Mouse (Mus musculus) left cerebral cortex, postnatal 25 days (tissue): ENCODE results near the gene Fads2. TPM values are rescaled to one million over a fixed set of nuclear protein-coding genes. Genes with fewer than 3 reads are reported as not detected.

Source experiments
- DNase-seq, 2 experiments: peaks; one replicate each; pipeline ENCODE4 v3.0.0; 2022; ENCODE audit warnings: low spot score in 2 of 2, mixed read lengths in 1 of 2
- intact Hi-C: fragments of 180-260 bp; cut with DNase I; formaldehyde crosslinking; loops from one replicate; pipeline ENCODE4 v1.15.1; 2025
- total RNA-seq, 2 experiments: library from RNA; stranded (reverse); gene quantifications; 2 replicates each; pipeline ENCODE4 v1.2.3; 2021

The Fads2 gene
- total RNA-seq, 2 experiments from 2014 or later = 141 to 145 TPM

DNA sequence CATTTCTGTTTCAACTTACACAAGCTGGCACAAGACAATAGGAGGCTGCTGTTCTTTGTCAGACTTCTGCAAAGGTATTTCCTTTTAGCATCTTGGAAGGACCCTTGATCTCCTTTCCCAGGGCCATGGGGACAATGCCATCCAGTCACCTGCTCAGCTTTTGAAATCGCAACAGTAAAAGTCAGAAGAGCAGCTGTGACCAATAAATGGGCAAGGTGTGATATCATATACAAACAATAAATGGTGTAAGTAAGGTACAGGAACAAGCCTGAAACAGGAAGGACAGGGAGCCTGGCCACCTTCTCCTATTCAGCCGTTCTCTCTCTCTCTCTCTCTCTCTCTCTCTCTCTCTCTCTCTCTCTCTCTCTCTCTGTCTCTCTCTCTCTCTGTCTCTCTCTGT is 51.1 kb downstream of the Fads2 start:
- intact Hi-C loops = no loop called here
- no peak for DNase-seq

DNA sequence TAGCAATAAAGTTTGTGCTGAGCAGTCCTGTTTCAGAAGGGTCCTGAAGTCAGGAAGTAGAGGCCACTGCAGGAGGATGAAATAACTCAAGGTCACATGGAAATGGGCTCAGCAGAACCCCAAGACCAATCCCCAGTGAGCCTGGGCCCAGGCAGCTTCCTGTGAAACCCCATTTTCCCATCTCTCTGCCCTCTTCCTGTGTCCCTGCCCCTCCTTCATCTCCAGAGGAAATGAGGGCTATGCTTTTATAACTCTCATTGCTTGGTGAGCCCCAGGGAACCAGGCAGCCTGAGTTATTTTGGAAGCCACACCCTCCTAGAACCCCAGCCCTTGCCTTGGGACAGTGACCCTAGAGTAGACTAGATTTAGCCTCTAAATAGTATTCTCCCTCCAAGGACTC is 52.0 kb downstream of the Fads2 start:
- intact Hi-C loops = no loop called here
- no peak for DNase-seq

- intact Hi-C loops = no loop called here
- DNase-seq = no peak
Measured at GRCm38 (mm10) chr19:10046983-10047382, 54.6 kb downstream of the Fads2 start.

GRCm38 (mm10) chr19:10046346-10046745 is 55.2 kb downstream of the Fads2 start:
- DNase-seq = no peak
- intact Hi-C loops = no loop called here

DNA sequence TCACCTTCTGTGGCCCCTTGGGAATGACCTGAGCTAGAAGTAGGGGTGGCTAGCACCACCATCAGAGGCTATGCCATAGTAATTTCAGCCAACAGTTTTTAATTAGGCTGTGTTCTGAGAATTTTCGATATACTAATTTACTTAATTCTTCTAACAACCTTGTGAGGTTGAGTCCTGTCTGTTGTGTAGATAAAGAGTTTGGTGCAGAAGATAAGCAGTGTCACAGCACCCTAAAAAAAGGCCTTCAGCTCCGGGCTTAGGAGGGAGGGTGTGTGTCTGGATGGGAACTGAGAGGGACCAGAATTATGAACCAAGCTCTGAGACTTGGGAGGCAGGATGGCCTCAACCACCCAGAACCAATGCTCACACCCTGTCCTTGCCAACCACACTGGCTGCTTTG is 55.8 kb downstream of the Fads2 start:
- no peak for DNase-seq
- intact Hi-C loops = no loop called here

DNA sequence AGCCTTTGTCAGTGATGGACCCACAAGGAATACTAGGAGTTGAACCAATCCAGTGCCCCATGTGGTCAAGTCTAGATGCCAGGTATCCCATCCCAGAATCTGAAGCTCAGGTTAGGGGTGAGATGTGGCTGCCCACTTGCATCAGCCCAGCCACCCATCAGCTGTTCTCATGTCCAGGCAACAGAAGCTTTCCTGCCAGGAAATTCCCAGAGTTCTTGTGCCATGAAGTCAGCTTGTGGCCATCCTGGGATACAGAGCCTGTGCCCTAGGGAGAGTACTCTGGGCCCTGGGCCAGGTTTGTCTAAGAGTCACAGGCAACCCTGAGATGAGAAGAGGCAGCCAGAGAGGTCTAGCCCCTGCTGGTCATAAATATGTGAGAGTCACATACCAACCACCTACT is 57.9 kb downstream of the Fads2 start:
- DNase-seq = no peak
- intact Hi-C loops = loop anchor here (5.0 kb wide), 1 partner anchor 139 kb away; the partner anchor contains the start of gene Fads1

- intact Hi-C loops = loop anchor here (5.0 kb wide), 1 partner anchor 139 kb away; the partner anchor contains the start of gene Fads1
- DNase-seq = no peak
Measured at GRCm38 (mm10) chr19:10042816-10043215, 58.7 kb downstream of the Fads2 start.

DNA sequence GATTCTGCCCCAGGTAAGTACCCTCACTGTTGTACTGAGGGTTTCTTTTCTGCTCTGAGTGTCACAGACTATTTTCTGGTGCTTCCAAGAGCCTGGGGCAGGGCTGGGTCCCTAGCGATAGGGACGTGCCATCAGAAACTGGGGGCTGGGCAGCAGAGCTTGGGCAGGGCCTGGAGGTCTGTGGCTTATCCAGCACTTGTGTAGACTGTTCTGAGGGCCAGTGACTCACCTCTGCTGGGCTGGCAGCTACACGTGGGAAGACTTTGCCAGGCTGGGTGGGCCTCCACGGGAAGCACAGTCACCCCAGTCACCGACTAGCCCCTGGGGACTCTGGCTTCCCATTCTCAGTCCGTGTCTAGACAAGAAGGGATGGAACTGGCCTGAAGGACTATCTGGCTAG is 59.3 kb downstream of the Fads2 start:
- intact Hi-C loops = loop anchor here (5.0 kb wide), 1 partner anchor 140 kb away; the partner anchor contains the start of gene Fads1

DNA sequence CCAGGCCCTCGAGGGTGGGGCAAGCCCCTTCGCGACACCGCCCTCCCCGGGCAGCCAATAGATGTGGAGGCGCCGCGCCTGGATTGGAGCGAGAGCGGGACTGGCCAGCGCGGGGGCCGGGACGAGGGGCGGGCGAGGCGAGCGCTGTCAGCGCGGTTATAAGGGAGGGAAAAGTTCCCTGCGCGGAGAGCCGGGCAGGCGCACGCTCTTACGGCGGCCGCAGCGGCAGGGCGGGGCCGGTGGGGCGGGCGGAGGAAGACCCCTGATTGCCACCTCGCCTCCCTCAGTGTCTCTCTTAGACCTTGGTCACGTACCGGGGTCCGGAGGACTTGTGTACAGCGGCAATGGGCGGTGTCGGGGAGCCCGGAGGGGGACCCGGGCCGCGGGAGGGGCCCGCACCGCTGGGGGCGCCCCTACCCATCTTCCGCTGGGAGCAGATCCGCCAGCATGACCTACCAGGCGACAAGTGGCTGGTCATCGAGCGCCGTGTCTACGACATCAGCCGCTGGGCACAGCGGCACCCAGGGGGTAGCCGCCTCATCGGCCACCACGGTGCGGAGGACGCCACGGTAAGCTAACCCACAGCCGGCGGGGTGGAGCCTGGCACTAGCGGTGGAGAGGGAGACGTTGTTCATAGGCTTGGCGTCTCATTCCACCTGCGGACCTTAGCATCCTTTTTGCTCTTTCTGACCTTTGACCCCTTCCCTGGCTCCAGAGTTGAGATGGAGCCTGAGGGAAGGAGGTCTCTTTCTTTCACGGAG is 60.0 kb downstream of the Fads2 start, which contains the start of gene Fads3:
Gene Fads3 (plus strand): TSS at position 182 of the 761 bp plus-strand sequence.
- peak; percentile 76 to 80 for DNase-seq
- intact Hi-C loops = loop anchor here (2.0 to 5.0 kb wide), 2 partner anchors 57 to 141 kb away; partner anchors contain the start of gene Fads1

More for the DNA sequence above, 59.3 kb downstream of the Fads2 start:
- no peak for DNase-seq

GRCm38 (mm10) chr19:10040866-10041387 is 60.6 kb downstream of the Fads2 start:
- intact Hi-C loops = loop anchor here (2.0 to 5.0 kb wide), 2 partner anchors 58 to 141 kb away; partner anchors contain the start of gene Fads1

DNA sequence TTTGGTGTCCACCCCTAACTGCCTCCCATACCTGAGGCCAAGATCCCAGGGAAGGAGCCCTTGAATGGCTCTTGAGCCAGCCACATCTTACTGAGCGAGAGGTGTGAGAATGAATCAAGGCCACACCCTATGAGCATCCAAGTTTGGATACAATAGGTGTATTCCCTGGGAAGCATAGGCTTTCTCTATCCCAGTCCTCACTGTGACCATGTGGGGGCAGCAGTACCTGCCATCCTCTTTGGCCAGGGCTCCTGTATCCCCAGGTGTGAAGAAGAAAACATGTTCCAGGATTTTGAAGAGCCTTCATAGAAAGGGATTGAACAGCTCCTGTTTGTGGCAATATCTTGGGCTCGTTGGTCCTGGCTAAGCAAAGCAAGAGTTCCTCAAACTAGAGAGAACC is 61.9 kb downstream of the Fads2 start:
- intact Hi-C loops = loop anchor here (2.0 to 5.0 kb wide), 2 partner anchors 59 to 143 kb away; partner anchors contain the start of gene Fads1
- no peak for DNase-seq

More at GRCm38 (mm10) chr19:10040866-10041387, 60.6 kb downstream of the Fads2 start:
- DNase-seq = peak in 1 of 2 experiments; percentile 29

DNA sequence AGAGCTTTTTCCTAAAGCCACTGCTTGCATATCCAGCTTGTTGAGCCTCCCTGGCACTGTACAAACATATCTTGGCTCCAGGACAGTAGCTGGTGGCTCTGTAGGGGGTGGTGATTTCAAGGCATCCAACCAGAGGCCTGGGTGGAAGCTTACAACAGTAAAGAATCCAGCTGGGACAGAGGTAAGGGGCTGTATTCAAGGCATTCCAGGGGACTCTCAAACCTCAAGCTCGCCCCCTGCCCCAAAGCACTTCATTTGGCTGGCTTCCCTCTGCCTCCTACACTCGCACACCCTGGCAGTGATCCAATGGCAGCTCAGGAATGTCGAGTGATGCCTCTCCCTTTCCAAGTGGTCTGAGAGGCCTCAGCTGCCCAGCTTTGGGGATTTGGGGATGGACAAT is 62.6 kb downstream of the Fads2 start:
- intact Hi-C loops = no loop called here
- DNase-seq = no peak

GRCm38 (mm10) chr19:10038364-10038763 is 63.2 kb downstream of the Fads2 start:
- intact Hi-C loops = no loop called here

GRCm38 (mm10) chr19:10037534-10037933 is 64.0 kb downstream of the Fads2 start:
- no peak for DNase-seq
- intact Hi-C loops = no loop called here

More at GRCm38 (mm10) chr19:10038364-10038763, 63.2 kb downstream of the Fads2 start:
- DNase-seq = no peak

DNA sequence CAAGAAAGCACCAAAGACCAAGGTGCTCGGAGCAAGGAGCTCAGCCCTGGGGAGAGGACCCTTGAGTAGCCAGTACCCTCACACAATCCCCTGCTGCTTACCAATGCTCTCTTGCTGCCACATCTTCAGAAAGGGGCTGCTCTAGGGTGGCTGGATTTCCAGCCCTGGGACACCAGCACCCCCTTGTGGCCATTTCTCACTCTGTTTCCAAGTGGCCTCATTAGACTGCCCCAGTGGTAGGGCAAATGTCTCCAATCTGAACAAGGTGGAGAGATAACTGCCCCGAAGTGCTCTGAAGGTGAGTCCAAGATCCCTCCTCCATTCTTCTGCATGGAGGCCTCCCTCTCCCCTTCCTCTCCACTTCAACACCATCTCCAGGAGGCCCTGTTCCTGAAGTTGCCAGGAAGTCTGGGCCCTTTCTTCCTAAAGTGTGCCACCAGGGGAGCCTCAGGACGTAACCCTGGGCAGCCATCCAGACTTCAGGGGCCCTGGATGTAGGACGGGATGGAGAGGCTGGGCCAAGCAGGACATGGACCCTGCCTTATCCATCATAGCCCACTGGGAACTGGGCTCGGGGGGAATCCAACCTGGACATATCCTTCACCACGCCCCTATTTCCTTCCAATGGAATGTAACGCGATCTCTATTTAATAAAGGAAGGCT is 66.6 kb downstream of the Fads2 start:
- intact Hi-C loops = loop anchor here (1.0 to 2.0 kb wide), 3 partner anchors 35 to 164 kb away; no protein-coding TSS in a partner anchor
- DNase-seq = peak; percentile 74 to 81

GRCm38 (mm10) chr19:10034356-10034755 is 67.2 kb downstream of the Fads2 start:
- DNase-seq = no peak
- intact Hi-C loops = loop anchor here (1.0 to 2.0 kb wide), 3 partner anchors 34 to 164 kb away; no protein-coding TSS in a partner anchor

GRCm38 (mm10) chr19:10033211-10033973 is 68.2 kb downstream of the Fads2 start:
- intact Hi-C loops = no loop called here
- peak; percentile 68 to 72 for DNase-seq

DNA sequence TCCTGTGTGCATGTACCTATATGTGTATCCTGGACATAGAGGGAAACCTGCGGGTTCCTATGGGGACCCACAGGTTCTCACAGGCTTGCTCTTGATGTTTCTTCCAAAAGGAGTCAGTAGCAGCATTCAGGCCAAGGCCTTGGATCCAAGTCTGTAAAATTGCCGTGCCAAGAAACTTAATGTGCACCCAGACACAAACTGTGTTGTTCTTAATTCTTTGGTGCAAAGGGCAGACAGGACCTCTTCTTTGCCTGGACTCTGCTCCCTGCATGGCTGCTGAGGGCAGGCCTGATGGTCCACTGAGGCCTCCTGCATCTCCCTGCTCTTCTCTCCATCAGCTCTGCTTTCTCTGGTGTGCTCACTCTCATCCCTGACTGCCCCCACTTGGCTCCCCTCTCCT is 71.8 kb downstream of the Fads2 start:
- intact Hi-C loops = no loop called here
- no peak for DNase-seq

DNA sequence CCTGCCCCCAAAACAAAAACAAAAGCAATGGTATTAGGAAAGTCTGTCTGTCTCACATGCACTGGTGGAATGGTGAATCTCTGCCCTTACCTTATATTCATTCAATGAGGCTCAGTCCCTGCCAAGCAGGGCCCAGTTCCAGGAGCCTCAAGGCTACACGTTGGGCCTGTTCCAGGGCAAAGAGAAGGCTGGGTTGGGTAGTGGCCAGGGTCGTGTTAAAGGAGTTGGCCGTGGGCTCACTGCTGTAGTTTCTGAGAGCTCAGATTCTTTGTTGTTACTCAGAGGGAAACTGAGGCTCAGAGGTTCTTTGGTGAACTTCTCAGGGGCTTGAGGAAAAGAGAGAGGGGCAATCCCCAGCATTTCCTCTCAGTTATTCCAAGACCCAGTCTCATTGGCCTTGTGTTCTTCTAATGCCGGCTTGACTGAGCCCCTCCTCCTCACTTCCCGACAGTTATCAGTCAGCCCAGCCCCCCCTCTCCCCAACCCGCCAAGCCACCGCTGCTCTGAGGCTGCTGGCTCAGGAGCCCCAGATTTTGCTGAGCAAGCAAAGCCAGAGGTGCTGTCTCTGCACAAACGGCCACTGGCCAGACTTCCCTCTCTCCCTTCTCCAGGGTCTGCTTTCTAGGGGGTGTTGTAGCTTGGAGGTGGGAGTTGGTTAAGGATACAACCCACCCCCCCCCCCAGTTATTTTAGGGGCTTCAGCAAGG is 76.2 kb downstream of the Fads2 start:
- peak in 1 of 2 experiments; percentile 59 for DNase-seq
- intact Hi-C loops = no loop called here
